Mouse (Mus musculus) yolk sac, embryonic 10.5 days (tissue): Measurements from ENCODE around the gene Rdh16.
"Not testable (repeated sequence)": the region's sequence is repeated elsewhere in the genome, so short reads cannot be mapped to it uniquely, and the experiment has no call there.

Experiments used
- DNase-seq: peaks from one replicate; pipeline ENCODE4 v3.0.0-alpha.2; 2017; ENCODE audit warnings: low spot score

Rdh16 gene

GRCm38 (mm10) chr10:127834186-127834585 lies 33.2 kb downstream of the Rdh16 start:
- DNase-seq, result not testable (repeated sequence)

- DNase-seq, result peak; percentile 73
These were observed 34.3 kb downstream of the Rdh16 start for GRCm38 (mm10) chr10:127835292-127835691.

GRCm38 (mm10) chr10:127837793-127838192 lies 36.8 kb downstream of the Rdh16 start:
- peak; percentile 26 for DNase-seq

- DNase-seq, result no peak
These were observed 37.6 kb downstream of the Rdh16 start for GRCm38 (mm10) chr10:127838539-127838938.

- no peak for DNase-seq
These were observed 39.8 kb downstream of the Rdh16 start for GRCm38 (mm10) chr10:127840776-127841175.

GRCm38 (mm10) chr10:127845945-127846344 lies 45.0 kb downstream of the Rdh16 start:
- not testable (repeated sequence) for DNase-seq

GRCm38 (mm10) chr10:127848089-127848488 lies 47.1 kb downstream of the Rdh16 start:
- no peak for DNase-seq

GRCm38 (mm10) chr10:127849628-127850027 lies 48.7 kb downstream of the Rdh16 start, which contains the start of gene Rdh19:
Rdh19 (plus strand) TSS chr10:127849928.
- DNase-seq, result no peak

- DNase-seq, result no peak
These were observed 55.4 kb downstream of the Rdh16 start for GRCm38 (mm10) chr10:127856376-127856775.

- no peak for DNase-seq
These were observed 64.0 kb downstream of the Rdh16 start for GRCm38 (mm10) chr10:127864931-127865330.

- DNase-seq, result no peak
These were observed 65.3 kb downstream of the Rdh16 start, which contains the start of gene Rdh16f2 for GRCm38 (mm10) chr10:127866232-127866631. Rdh16f2 (plus strand) TSS chr10:127866474.

GRCm38 (mm10) chr10:127872484-127872883 lies 71.5 kb downstream of the Rdh16 start:
- DNase-seq, result peak; percentile 43

- DNase-seq, result peak; percentile 82
These were observed 76.7 kb downstream of the Rdh16 start for GRCm38 (mm10) chr10:127877681-127878080.

- peak; percentile 76 for DNase-seq
These were observed 77.5 kb downstream of the Rdh16 start for GRCm38 (mm10) chr10:127878262-127879057.

- DNase-seq, result peak; percentile 50
These were observed 78.3 kb downstream of the Rdh16 start for GRCm38 (mm10) chr10:127879155-127879688.

GRCm38 (mm10) chr10:127881041-127881440 lies 80.1 kb downstream of the Rdh16 start:
- no peak for DNase-seq

- no peak for DNase-seq
These were observed 85.6 kb downstream of the Rdh16 start for GRCm38 (mm10) chr10:127886551-127886950.

GRCm38 (mm10) chr10:127886971-127887370 lies 86.0 kb downstream of the Rdh16 start:
- no peak for DNase-seq

GRCm38 (mm10) chr10:127888605-127889004 lies 87.7 kb downstream of the Rdh16 start, which contains the start of gene Rdh7:
Rdh7 (minus strand) TSS chr10:127888817.
- no peak for DNase-seq

GRCm38 (mm10) chr10:127891481-127891880 lies 90.5 kb downstream of the Rdh16 start:
- DNase-seq, result no peak

- DNase-seq, result peak; percentile 78
These were observed 92.4 kb downstream of the Rdh16 start for GRCm38 (mm10) chr10:127893163-127894022.
